Mouse (Mus musculus) T-helper 2 cell (primary cell): Measurements from ENCODE around the gene Flywch1.

Experiments used
- in situ Hi-C: fragments of 300-600 bp; cut with MboI, MseI; formaldehyde crosslinking; loops from one replicate; pipeline ENCODE4 v1.15.1; 2025; ENCODE audit warnings: high pct_unique_total_duplicates

Flywch1 gene

DNA sequence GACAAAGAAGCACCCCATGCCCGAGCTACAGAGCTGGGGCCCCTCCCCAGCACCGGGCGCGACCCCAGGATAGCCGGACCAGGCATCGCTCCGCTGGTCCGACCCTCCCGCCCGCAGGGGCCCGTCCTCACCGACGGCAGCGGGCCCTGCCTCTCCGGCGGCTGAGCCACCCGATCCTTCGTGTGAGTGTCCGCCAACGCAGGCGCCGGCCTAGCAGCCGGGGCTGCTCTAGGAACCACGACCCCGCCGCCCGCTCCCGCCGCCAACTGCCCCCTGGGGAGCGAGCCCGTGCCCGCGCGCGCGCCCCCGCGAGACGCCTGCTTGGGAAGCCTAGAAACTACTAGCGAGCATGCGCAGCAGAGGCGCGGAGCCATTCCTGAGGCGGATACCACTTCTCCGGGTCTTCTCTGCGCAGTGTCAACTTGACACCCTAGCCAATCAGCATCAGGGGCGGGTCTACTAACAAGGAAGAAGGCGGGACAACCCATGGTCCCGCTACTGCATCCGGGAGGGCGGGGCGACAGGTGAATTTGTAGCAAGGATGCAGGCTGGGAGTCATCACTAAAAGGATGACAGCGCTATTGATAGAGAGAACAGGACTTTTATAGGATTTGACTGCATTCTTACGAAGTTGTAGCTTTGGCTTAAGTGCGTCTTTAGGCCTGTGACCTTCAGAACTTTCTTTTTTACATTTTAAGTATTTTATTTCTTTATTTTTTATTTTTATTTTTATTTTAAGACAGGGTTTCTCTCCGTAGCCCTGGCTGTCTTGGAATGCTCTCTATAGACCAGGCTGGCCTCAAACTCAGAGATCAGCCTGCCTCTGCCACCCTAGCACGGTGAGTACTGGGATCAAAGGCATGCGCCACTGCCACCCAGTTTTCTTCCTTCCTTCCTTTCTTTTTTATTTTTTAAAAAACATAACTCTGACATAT lies at the start of gene Flywch1:
Flywch1 (minus strand) TSS at position 319 of the 935 bp plus-strand sequence.
- in situ Hi-C loops, result no loop called here

DNA sequence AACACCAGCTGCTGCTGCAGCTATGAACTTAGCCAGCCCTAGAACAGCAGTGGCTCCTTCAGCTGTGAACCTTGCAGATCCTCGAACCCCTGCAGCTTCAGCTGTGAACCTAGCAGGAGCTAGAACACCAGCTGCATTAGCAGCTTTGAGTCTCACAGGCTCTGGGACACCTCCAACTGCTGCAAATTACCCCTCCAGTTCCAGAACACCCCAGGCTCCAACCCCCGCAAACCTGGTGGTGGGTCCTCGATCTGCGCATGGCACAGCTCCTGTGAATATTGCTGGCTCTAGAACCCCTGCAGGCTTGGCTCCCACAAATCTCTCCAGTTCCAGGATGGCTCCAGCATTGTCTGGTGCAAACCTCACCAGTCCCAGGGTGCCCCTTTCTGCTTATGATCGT lies 49.3 kb upstream of the Flywch1 start:
- in situ Hi-C loops, result loop anchor here (25.0 kb wide), 1 partner anchor 1117 kb away; the partner anchor contains the start of gene Mapk8ip3

DNA sequence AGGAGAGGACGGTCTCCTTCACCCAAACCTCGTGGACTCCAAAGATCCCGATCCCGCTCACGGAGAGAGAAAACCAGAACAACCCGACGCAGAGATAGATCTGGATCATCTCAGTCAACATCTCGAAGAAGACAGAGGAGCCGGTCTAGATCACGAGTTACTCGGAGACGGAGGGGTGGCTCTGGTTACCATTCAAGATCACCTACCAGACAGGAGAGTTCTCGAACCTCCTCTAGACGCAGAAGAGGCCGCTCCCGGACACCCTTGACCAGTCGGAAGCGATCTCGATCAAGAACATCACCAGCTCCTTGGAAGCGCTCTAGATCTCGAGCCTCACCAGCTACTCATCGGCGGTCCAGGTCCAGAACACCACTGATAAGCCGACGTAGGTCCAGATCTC lies 47.8 kb upstream of the Flywch1 start:
- in situ Hi-C loops, result loop anchor here (25.0 kb wide), 1 partner anchor 1118 kb away; the partner anchor contains the start of gene Mapk8ip3

DNA sequence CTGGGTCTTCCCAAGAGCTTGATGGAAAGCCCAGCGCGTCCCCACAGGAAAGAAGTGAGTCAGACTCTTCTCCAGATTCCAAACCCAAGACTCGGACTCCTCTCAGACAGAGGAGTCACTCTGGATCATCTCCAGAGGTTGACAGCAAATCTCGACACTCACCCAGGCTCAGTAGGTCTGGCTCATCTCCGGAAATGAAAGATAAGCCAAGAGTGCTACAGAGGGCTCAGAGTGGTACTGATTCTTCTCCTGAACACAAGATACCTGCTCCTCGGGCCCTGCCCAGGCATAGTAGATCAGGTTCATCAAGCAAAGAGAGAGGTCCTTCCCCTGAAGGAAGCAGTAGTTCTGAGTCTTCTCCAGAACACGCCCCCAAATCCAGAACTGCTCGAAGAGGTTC lies 47.2 kb upstream of the Flywch1 start:
- in situ Hi-C loops, result loop anchor here (25.0 kb wide), 1 partner anchor 1119 kb away; the partner anchor contains the start of gene Mapk8ip3

DNA sequence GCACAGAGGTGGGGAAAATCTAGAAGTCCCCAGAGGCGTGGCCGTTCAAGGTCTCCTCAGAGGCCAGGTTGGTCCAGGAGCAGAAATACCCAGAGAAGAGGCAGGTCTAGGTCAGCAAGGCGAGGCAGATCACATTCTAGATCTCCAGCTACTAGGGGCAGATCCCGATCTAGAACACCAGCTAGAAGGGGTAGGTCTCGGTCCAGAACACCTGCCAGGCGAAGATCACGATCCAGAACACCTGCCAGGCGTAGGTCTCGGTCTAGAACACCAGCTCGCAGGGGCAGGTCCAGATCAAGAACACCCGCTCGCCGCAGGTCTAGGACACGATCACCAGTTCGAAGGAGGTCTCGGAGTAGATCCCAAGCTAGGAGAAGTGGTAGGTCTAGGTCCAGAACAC lies 44.2 kb upstream of the Flywch1 start:
- in situ Hi-C loops, result loop anchor here (25.0 kb wide), 1 partner anchor 1122 kb away; the partner anchor contains the start of gene Mapk8ip3

DNA sequence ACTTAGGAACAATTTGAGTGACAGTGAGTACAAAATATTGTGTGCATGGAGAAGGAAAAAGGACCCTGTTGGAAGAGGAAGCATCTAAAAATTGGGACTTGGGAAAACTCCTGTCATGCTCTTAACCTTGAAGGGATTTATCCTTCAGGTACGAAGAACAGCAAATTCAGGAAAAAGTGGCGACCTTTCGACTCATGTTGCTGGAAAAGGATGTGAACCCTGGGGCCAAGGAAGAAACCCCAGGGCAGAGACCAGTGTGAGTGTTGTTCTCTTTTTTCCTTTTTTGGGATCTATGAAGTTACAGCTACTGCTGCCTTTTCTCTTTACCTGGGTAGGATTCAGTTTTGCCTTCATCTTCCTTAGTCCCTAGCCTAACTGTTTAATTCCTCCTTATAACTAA lies 36.5 kb upstream of the Flywch1 start:
- in situ Hi-C loops, result loop anchor here (25.0 kb wide), 1 partner anchor 1129 kb away; the partner anchor contains the start of gene Mapk8ip3

DNA sequence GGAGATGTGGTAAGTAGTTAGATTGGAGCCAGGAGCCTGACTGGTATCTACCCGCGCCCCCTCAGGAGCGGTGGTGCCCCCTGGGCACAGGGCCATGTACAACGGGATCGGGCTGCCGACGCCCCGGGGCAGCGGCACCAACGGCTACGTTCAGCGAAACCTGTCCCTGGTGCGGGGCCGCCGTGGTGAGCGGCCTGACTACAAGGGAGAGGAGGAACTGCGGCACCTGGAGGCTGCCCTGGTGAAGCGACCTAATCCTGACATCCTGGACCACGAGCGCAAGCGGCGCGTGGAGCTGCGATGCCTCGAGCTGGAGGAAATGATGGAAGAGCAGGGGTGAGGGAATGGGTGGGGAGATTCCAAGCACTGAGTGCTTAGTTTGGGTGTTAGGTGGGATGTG lies 35.5 kb upstream of the Flywch1 start:
- in situ Hi-C loops, result loop anchor here (25.0 kb wide), 1 partner anchor 1130 kb away; the partner anchor contains the start of gene Mapk8ip3

DNA sequence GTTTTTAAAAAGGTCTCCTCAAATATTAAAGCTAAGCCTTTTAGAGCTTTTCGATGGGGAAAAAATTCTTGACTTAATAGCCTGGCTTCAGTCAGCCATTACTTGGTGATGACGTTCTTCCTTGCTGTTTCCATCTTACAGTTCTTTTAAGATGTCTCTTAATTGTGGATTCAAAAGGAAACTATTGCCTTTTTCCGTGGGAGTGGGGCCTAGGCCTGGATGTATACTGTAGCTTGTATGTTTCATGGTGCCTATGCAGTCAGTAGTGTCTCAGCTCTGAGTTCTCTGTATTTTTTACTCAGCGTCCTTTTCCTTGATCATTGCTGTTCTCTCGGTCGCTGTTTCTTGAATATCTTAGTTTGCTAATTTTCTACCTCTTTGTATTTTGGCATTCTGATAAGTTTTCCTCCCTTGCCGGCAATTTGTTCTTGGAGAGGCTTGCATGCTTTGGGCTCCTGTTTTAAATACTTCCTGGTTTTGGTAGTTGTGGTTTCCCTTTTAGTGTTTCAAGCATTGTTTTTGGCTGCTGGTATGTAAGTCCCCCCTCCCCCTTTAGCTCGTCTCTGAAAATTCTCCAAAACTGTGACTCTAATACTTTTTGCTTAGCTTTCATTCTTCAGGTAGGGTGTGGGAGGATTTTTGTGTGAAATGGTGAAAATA lies 33.2 kb upstream of the Flywch1 start:
- in situ Hi-C loops, result loop anchor here (25.0 kb wide), 1 partner anchor 1133 kb away; the partner anchor contains the start of gene Mapk8ip3

DNA sequence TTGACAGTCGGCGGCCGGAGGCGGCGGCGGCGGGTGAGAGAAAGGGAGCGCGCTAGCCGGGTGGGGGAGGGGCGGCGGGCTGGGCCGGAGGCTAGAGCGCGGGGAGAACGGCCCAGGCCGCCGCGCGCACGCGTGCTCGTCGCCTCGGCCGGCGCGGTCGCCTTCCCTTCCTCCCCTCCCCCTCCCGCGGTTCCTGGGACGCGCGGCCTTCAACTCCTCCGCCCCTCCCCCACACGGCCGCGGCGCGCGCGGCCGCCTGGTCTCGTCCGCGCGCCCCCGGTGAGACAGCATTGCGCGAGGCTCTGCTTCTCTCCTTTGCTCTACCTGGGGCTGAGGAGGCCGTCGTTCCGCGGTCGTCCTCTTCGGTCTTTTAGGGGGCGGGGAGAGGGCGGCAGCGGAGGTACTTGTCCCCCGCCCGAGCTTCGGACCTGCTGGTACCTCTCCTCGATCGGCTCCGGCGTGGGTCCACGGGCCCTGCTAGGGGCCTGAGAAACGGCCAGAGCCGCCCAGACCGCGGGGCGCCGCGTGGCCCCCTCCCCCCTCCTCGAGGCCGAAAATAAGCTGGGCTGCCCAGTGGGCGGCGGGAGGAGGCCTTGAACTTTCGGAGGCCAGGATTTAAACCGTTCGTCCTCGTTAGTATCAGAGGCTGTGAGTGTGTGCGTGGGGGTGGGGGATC lies 32.1 kb upstream of the Flywch1 start:
- in situ Hi-C loops, result loop anchor here (25.0 kb wide), 1 partner anchor 1134 kb away; the partner anchor contains the start of gene Mapk8ip3

DNA sequence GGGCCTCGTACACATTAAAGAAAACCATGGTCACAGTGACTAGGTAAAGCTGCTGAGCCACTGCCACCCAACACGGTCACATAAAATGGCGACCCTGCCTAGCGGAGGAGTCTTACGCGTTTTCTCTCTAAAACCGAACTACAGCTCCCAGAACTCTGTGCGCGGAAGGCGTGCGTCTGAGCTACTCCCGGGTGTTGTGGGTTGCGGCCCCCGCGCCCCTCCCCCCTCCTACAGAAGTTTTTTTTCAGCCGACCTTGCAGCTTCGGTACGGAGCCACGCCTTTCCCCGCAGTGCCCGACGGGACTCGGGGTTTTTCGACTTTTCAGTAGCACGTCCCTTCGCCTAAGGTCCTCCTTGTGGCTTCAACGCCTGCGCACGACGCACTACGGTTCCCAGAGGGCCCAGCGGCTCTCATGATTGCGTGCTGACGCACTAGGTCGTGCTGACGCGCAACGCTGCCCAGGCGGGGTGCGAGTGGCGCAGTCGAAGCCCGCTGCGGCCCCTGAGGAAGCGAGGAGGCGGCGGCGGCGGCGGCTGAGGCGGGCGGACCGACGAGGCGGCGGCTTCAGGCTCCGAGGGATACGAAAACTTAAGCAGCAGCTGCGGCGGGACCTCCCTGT lies 31.5 kb upstream of the Flywch1 start:
- in situ Hi-C loops, result loop anchor here (25.0 kb wide), 1 partner anchor 1134 kb away; the partner anchor contains the start of gene Mapk8ip3

DNA sequence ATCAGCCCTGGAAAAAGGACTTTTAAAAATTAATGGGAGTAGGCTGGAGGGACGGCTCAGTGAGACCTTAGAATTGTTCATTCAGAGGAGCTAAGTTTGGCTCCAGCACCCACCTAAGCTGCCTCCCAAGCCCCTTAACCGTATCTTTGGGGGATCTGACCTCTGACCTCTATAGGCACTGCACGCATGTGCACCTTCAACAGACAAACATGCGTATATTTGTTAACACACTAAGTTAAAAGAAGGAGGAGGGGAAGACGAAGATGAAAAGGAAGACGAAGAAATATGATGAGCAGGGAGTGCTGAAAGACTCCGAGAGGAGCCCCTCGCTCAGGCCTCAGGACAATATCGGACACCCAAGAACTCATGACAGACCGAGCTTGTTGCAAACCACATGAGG lies 30.2 kb upstream of the Flywch1 start:
- in situ Hi-C loops, result loop anchor here (25.0 kb wide), 1 partner anchor 1136 kb away; the partner anchor contains the start of gene Mapk8ip3

DNA sequence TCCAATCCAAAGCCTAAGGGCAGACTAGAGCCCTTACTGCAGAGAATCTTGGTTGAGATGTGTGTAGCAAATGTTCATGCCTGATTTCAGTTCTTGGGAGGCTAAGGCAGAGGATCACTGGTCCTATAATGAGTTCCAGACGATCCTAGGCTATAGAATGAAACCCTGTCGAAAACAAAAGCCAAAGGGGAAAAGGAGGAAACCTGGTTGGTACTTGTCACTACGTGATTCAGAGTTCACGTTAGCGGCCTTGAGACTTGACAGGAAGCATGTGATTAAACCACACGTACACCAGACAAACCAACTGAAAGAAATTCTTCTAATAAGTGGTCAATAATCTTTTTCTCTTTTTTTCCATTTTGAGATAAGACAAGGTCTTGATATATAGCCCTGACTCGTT lies 25.9 kb upstream of the Flywch1 start:
- in situ Hi-C loops, result no loop called here

DNA sequence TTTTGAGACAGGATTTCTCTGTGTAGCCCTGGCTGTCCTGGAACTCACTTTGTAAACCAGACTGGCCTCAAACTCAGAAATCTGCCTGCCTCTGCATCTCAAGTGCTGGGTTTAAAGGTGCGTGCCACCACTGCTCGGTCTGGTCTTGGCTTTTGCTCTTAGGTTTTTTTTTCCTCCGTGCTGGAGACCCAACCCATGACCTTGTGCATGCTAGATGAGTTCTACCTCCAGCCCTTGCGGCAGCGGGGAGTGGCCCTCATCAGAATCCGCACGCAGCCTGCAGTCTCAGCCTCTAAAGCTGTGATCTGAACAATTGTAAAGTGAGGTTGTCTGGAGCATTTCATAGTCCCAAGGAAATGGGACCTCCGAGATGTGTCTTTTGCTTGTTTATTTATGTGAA lies 23.9 kb upstream of the Flywch1 start:
- in situ Hi-C loops, result no loop called here

DNA sequence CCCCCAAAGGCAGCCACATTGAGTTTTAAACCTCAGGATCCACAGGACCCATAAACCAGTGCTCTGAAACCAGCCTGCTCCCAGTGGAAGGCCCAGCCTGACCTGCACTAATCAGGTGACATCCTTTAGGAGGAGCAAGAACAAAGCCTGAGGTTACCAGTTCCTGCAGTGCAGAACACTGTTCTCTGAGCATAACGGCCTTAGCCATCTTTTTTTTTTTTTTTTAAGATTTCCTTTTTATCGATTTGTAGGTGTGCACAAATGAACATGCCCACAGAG lies 19.6 kb upstream of the Flywch1 start:
- in situ Hi-C loops, result no loop called here

DNA sequence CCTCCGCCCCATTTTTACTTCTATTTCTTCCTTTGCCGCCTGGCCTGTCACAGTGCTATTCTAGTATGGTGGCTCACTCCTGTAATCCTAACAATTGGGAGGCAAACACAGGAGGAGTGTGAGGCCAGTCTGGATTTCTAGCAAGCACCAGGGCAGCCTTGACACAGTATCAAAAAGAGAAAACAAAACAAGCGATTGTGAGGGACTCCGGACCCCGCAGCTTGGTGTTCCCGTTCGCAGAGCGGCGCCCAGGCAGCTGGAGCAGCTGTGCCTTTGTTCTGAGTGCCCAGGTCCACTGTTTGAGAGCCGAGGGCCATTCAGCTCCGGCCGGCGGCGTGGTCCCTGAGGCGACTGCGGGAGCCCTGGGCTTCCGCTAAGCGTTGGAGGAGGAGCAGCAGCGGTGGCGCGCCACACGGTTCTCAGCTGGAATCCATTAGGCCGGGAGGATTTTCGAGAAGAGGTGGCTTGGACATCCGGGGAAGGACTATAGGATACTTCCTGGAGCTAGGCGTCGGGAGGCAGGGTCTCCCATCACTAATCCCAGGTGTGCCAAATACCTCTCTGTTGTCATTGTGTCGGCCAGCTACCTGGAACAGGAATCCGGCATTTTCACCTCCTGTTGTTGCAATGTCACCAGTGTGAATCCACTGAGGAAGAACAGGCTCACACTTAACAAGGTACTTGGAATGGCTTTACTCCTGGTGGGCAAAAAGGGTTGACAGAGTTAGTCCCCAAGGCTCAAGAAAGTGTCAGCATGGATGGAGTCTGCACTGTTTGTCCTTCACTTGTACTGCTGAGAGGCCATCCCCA lies 19.1 kb upstream of the Flywch1 start, which contains the start of gene Srrm2:
Srrm2 (plus strand) TSS at position 264 of the 810 bp plus-strand sequence.
- in situ Hi-C loops, result no loop called here

DNA sequence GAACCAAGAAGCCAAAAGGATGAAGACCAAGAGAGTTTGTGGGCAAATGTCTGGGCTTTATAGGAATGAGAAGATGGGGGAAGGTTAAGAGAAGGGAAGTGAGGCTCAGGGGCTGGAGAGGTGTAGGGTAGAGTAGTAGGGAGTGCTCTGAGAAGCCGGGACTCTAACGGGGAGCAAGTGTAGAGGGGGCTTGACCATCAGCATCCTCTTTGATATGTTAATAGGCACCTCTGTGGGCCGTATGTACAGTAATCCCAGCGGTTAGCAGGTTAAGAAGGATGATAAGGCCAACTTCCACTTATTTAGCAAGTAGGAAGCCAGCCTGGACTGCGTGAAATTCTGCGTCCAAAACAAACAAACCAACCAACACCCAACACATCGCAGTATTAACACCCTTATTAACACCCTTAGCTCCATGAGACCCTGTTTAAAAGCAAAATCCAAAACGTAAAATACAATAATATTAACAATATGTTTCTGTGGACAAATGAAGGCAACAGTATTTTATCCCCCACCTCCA lies 18.4 kb upstream of the Flywch1 start:
- in situ Hi-C loops, result no loop called here

DNA sequence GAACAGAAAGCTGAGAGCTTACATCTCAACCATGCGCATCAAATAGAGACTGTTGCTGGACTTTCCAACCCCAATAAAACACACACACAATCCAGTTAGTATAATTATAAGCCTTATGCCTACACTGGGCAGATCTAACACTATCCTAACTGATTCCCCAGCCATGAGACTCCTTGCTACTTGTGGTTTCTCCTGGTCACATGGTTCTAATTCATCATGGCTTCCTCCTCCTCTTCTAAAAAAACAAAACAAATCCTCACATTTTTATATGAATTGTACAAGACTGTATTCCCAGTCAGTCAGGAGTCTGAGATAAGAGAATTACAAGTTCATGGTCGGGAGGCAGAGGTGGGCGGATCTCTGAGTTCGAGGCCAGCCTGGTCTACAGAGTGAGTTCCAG lies 17.6 kb upstream of the Flywch1 start:
- in situ Hi-C loops, result no loop called here

DNA sequence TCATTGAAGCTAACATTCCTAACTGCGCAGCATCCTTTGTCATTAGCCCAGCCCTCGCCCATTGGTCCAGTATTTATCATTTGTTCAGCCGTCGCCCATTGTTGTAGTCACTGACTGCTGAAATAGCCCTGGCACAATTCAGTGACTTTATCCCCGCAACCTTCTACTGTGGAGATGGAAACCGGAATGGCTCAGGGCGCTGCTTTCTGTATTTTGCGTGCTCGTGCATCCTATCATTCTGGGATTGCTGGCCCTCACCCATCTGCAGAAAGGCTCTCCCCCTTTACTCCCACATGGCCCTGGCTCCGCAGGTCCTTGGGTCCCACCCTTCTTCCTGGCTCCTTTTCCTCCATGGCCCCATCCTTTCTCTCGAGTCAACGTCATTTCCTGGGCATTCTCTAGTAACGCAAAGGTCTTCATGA lies 15.1 kb upstream of the Flywch1 start:
- in situ Hi-C loops, result no loop called here

DNA sequence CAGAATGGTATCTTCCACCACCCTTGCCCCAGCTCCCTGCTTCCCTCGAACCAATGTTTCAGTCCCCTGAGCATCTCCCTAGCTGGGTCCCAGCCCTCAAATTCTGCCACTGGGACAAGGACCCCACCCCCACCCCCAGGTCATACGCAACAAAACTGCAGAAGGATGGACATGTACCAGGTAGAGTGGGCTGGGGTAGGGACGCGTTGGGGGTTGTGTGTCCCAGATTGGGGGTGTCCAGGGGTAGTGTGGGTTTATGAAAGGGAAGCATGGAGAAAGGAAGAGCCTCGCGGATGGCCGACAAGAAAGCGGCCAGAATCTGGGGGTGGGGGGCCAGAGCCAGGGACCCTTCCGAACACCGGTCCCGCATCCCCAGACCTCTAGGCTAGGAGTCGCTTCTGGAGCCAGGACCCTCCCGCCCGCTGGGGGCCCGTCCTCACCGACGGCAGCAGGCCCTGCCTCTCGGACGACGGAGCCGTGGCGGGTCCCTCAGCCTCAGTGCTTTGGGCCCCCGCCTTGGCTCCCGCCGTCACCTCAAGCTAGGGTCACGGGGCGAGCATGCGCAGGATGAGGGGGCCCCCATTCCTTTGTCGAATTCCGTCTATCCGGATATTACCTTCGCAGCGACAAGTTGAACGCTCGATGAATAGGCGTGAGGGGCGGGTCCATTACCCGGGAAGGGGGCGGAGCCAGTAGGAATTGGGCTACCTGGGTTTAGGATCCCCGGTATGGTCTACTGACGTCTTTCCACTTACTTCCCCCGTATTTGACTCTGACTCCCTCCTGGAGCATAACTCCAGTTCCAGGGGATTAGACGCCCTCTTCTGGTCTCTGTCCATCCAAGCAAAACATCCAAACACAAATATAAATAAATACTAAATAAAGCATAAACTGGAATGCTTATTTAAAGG lies 14.4 kb upstream of the Flywch1 start, which contains the start of gene Flywch2:
Flywch2 (minus strand) TSS at position 521 of the 911 bp plus-strand sequence.
- in situ Hi-C loops, result no loop called here
